Mouse (Mus musculus) heart, adult 2 months (tissue): ENCODE data around the gene Tmem269.

Experiments used
- CTCF ChIP-seq: fragments of 200-600 bp; IDR thresholded peaks from 2 replicates; pipeline ENCODE4 v1.8.1; 2022; ENCODE audit warnings: antibody characterized with exemption, mild to moderate bottlenecking, moderate library complexity
- EP300 ChIP-seq: fragments of 200-500 bp; IDR thresholded peaks from 2 replicates; pipeline ENCODE4 v1.6.1; 2011; ENCODE audit warnings: low read depth, low read length, control low read depth; ENCODE audit not compliant: insufficient read depth
- POLR2A ChIP-seq: fragments of 200-500 bp; IDR thresholded peaks from 2 replicates; pipeline ENCODE4 v1.6.1; 2011; ENCODE audit warnings: mild to moderate bottlenecking, low read depth, low read length, control low read depth; ENCODE audit not compliant: insufficient read depth

DNA sequence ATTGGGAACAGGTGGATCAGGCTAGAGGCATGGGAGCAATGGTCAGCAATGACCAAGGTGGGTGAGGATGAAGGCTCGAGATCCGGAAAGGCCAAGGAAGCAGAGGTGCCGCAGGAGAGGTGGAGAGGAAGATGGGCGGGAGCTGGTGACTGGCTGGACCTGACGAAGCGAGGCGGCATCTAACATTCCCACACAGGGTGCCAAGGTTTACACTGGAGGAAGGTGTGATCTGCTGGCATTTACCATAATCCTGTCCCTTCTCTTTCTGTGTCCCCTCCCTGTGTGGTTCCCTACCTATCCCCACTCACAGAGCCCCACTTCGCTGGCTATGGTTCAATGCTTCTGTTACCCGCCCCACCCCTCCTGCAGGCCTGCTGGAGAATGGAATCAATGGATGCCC, 27.9 kb upstream of the Tmem269 start:
- TF ChIP-seq EP300 (no peak), POLR2A (no peak), CTCF (no peak)
